Mouse (Mus musculus): ENCODE results near the gene Cic. TPM values are rescaled to one million over a fixed set of nuclear protein-coding genes. Genes with fewer than 3 reads are reported as not detected.

Gene Cic
- polyA plus RNA-seq, 1 experiment from 2014 or later, result 46.3 TPM

DNA sequence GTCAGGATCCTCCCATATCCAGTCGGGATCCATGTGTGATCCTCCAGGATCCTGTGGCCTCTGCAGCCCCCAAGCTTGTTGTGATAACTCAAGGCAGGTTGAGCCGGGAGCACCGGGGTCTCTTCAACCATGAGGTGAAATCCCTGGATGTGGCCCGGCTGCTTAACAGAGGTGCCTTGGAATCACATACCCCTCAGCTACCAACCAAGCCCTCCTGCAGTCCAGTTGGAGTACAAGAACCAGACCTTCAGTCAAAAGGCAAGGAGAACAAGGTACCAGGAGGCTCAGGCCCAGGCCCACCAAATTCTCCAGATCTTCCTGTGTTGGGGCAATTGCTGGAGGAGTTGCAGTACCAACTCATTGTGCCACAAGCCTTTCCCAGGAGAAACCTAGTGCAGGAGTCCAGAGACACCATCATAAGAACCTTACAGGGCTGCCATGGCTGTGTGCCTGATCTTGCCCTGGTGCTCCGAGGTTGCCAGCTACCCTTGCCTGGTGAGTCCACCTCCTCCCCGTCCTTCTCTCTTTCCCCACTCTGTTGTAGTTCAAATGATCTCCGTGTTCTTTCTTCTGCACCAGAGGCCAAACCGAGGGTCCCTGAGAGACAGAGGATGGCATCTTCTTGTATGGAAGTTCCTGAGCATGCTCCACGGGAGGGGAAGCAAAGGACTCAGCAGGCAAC lies 35.6 kb downstream of the Cic start:
- ATAC-seq (ENCODE audit: insufficient number of reproducible peaks, low FRiP score, low TSS enrichment, low read depth), result no peak
- no peak overlapping the region for H3K27ac ChIP-seq (replicated peaks)
- WGBS, result 70% methylated on average over 9 of the region's 9 CpGs
- no peak overlapping the region for H3K4me3 ChIP-seq (replicated peaks)
- no peak overlapping the region for H3K9ac ChIP-seq
- H3K36me3 ChIP-seq, result no peaks in the 10 kb centered on the region
- H3K4me1 ChIP-seq, result peaks cover 15% of the 10 kb centered on the region
- H3K9me3 ChIP-seq (replicated peaks), result no peaks in the 10 kb centered on the region
- H3K4me2 ChIP-seq (replicated peaks), result no peak overlapping the region
- peaks cover 22% of the 10 kb centered on the region for H3K27me3 ChIP-seq

GRCm38 (mm10) chr7:25303685-25304006 lies 36.1 kb downstream of the Cic start:
- 88% methylated on average over 3 of the region's 3 CpGs for WGBS
- H3K27ac ChIP-seq (replicated peaks), result no peak overlapping the region
- no peaks in the 10 kb centered on the region for H3K9me3 ChIP-seq (replicated peaks)
- H3K9ac ChIP-seq, result no peak overlapping the region
- no peaks in the 10 kb centered on the region for H3K36me3 ChIP-seq
- no peak overlapping the region for H3K4me2 ChIP-seq (replicated peaks)
- no peak for ATAC-seq (ENCODE audit: insufficient number of reproducible peaks, low FRiP score, low TSS enrichment, low read depth)
- H3K4me1 ChIP-seq, result peaks cover 10% of the 10 kb centered on the region
- no peak overlapping the region for H3K4me3 ChIP-seq (replicated peaks)
- peaks cover 26% of the 10 kb centered on the region for H3K27me3 ChIP-seq

DNA sequence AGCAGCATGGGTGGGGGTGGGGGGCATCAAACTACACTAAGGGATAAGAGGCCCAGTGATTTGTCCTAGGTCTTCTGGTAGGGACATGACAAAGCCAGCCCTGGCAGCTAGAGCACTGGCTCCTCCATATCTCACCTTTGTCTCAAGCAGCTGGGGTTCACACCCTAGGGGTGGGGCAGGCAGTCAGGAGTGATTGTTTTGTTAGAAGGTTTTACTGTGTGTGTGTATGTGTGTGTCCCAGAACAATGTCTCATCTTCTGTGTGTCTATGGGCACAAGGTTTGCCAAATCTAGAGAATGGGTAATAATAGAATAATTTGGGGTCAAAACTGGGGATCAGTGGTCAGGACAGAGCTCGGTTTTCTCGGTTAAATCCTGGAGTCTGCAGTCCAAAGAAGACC lies 38.0 kb downstream of the Cic start:
- Histone ChIP-seq H3K36me3 (no peaks in the 10 kb centered on the region), H3K9me3 (replicated peaks) (no peaks in the 10 kb centered on the region), H3K9ac (no peak overlapping the region), H3K4me2 (replicated peaks) (peak overlapping the region; percentile 93), H3K27ac (replicated peaks) (no peak overlapping the region), H3K4me3 (replicated peaks) (peak overlapping the region; percentile 52), H3K4me1 (peaks cover 10% of the 10 kb centered on the region), H3K27me3 (peaks cover 33% of the 10 kb centered on the region)
- 0% methylated on average over 2 of the region's 2 CpGs for WGBS
- no peak for ATAC-seq (ENCODE audit: insufficient number of reproducible peaks, low FRiP score, low TSS enrichment, low read depth)

GRCm38 (mm10) chr7:25305956-25306613 lies 38.6 kb downstream of the Cic start, which contains the start of gene Tmem145:
TSS of gene Tmem145 (plus strand) at chr7:25306106.
- no peak within 1 kb of the TSS for H3K27ac ChIP-seq (replicated peaks)
- H3K9me3 ChIP-seq (replicated peaks), result no peaks in the 10 kb centered on the region
- H3K27me3 ChIP-seq, result peaks cover 36% of the 10 kb centered on the region
- ATAC-seq (ENCODE audit: insufficient number of reproducible peaks, low FRiP score, low TSS enrichment, low read depth), result peak; percentile 55; the same call in 1 of the 2 replicates
- no peaks in the 10 kb centered on the region for H3K36me3 ChIP-seq
- peak within 1 kb of the TSS; percentile 93 for H3K4me2 ChIP-seq (replicated peaks)
- peaks cover 10% of the 10 kb centered on the region for H3K4me1 ChIP-seq
- WGBS, result under 1% methylated on average over 47 of the region's 47 CpGs
- peak within 1 kb of the TSS; percentile 52 for H3K4me3 ChIP-seq (replicated peaks)
- H3K9ac ChIP-seq, result no peak within 1 kb of the TSS

DNA sequence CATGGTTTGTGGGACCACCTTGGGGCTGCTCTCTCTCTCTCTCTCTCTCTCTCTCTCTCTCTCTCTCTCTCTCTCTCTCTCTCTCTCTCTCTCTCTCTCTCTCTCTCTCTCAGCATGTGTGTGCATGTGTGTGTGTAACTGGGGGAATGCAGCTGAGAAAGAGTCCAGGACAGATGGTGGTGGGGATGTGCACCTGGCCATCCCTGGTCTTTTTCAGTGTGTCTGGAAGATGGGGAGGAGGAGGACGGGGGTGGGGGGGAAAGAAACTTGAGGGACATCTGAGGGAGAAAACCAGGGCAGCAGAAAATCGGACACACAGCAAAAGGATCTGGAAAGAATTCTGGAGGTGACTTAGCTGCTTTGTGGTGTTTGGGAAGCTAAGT lies 39.1 kb downstream of the Cic start:
- 44% methylated on average over 2 of the region's 2 CpGs for WGBS
- Histone ChIP-seq H3K27ac (replicated peaks) (no peak overlapping the region), H3K27me3 (peaks cover 41% of the 10 kb centered on the region), H3K36me3 (no peaks in the 10 kb centered on the region), H3K9ac (no peak overlapping the region), H3K4me2 (replicated peaks) (no peak overlapping the region), H3K4me1 (peaks cover 10% of the 10 kb centered on the region), H3K4me3 (replicated peaks) (no peak overlapping the region), H3K9me3 (replicated peaks) (no peaks in the 10 kb centered on the region)
- ATAC-seq (ENCODE audit: insufficient number of reproducible peaks, low FRiP score, low TSS enrichment, low read depth), result no peak

DNA sequence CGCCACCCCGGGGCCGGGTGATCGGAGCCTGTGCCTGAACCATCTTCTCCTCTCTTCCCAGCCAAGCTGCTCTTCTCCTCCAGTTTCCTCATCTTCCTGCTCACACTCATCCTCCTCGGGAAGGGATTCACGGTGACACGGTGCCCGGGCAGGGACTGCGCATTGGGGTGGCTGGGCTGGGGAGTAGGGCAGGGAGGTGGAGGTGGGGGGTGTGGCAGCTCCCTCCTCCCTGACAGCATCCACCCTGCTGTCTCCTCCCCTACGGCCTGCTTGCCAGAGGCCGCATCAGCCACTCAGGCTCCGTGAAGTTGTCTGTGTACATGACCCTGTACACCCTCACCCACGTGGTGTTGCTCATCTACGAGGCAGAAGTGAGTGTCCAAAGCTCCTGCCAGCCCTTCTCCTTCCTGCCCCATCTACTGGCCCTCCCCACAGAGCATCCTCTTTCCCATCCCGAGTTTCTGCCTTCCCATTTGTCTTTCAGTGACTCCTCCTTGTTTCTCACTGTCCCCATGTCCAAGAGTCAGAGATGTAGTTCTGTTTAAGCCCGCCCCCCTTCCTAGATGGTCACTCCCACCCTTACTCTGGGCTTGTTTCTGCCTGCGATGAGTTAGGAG lies 41.3 kb downstream of the Cic start:
- 53% methylated on average over 17 of the region's 17 CpGs for WGBS
- Histone ChIP-seq H3K4me1 (peaks cover 10% of the 10 kb centered on the region), H3K27me3 (peaks cover 61% of the 10 kb centered on the region), H3K9me3 (replicated peaks) (no peaks in the 10 kb centered on the region), H3K27ac (replicated peaks) (no peak overlapping the region), H3K36me3 (no peaks in the 10 kb centered on the region), H3K9ac (no peak overlapping the region), H3K4me3 (replicated peaks) (no peak overlapping the region), H3K4me2 (replicated peaks) (no peak overlapping the region)
- no peak for ATAC-seq (ENCODE audit: insufficient number of reproducible peaks, low FRiP score, low TSS enrichment, low read depth)

GRCm38 (mm10) chr7:25309425-25309824 lies 41.9 kb downstream of the Cic start:
- WGBS, result 83% methylated on average over 9 of the region's 9 CpGs
- H3K4me2 ChIP-seq (replicated peaks), result no peak overlapping the region
- no peaks in the 10 kb centered on the region for H3K36me3 ChIP-seq
- ATAC-seq (ENCODE audit: insufficient number of reproducible peaks, low FRiP score, low TSS enrichment, low read depth), result no peak
- H3K27ac ChIP-seq (replicated peaks), result no peak overlapping the region
- H3K4me1 ChIP-seq, result peaks cover 11% of the 10 kb centered on the region
- peaks cover 67% of the 10 kb centered on the region for H3K27me3 ChIP-seq
- no peak overlapping the region for H3K9ac ChIP-seq
- H3K9me3 ChIP-seq (replicated peaks), result no peaks in the 10 kb centered on the region
- H3K4me3 ChIP-seq (replicated peaks), result no peak overlapping the region

- Histone ChIP-seq H3K4me1 (peaks cover 20% of the 10 kb centered on the region), H3K4me3 (replicated peaks) (no peak overlapping the region), H3K4me2 (replicated peaks) (no peak overlapping the region), H3K9ac (no peak overlapping the region), H3K27me3 (peaks cover 76% of the 10 kb centered on the region), H3K36me3 (no peaks in the 10 kb centered on the region), H3K9me3 (replicated peaks) (no peaks in the 10 kb centered on the region), H3K27ac (replicated peaks) (no peak overlapping the region)
- WGBS, result 76% methylated on average over 11 of the region's 11 CpGs
- ATAC-seq (ENCODE audit: insufficient number of reproducible peaks, low FRiP score, low TSS enrichment, low read depth), result no peak
These were observed 43.7 kb downstream of the Cic start for GRCm38 (mm10) chr7:25311193-25311592.

GRCm38 (mm10) chr7:25313325-25313724 lies 45.8 kb downstream of the Cic start:
- H3K4me3 ChIP-seq (replicated peaks), result no peak overlapping the region
- H3K27ac ChIP-seq (replicated peaks), result no peak overlapping the region
- no peak for ATAC-seq (ENCODE audit: insufficient number of reproducible peaks, low FRiP score, low TSS enrichment, low read depth)
- H3K27me3 ChIP-seq, result peaks cover 59% of the 10 kb centered on the region
- WGBS, result 39% methylated on average over 7 of the region's 7 CpGs
- no peaks in the 10 kb centered on the region for H3K9me3 ChIP-seq (replicated peaks)
- H3K4me1 ChIP-seq, result peaks cover 31% of the 10 kb centered on the region
- no peak overlapping the region for H3K9ac ChIP-seq
- no peaks in the 10 kb centered on the region for H3K36me3 ChIP-seq
- H3K4me2 ChIP-seq (replicated peaks), result no peak overlapping the region

DNA sequence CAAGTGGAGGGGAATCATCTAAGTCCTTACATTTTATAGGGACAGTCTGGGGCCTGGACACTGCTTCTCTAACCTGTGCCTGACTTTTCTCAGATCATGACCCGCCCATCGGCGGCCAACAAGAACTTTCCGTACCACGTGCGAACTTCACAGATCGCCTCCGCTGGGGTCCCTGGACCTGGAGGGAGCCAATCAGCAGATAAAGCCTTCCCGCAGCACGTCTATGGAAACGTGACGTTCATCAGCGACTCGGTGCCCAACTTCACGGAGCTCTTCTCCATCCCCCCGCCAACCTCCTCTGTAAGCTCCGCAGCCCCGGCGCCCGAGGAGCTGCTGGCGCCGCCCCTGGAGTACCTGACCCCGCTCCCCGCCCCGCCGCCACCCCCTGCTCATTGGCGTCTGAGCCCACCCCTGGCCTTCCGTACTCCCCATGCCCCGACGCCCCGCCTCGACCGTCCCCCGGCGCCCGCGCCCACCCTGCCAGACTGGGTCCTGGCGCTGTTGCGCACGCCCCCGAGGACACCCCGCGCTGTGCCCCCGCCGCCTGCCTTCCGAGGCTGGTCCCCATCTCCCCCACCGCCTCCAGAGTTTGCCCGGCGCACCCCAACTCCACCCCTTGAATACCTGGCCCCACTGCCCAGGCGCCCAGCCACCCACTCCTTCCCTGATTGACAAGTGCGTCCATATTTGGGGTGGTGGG lies 47.3 kb downstream of the Cic start:
- H3K27me3 ChIP-seq, result peaks cover 49% of the 10 kb centered on the region
- 2% methylated on average over 41 of the region's 51 CpGs for WGBS
- ATAC-seq (ENCODE audit: insufficient number of reproducible peaks, low FRiP score, low TSS enrichment, low read depth), result no peak
- peak overlapping the region; percentile 26; the same call in 1 of the 2 replicates for H3K9ac ChIP-seq
- peaks cover 35% of the 10 kb centered on the region for H3K4me1 ChIP-seq
- no peaks in the 10 kb centered on the region for H3K36me3 ChIP-seq
- H3K4me2 ChIP-seq (replicated peaks), result peak overlapping the region; percentile 96
- no peaks in the 10 kb centered on the region for H3K9me3 ChIP-seq (replicated peaks)
- no peak overlapping the region for H3K27ac ChIP-seq (replicated peaks)
- H3K4me3 ChIP-seq (replicated peaks), result peak overlapping the region; percentile 53

Data from embryonic facial prominence, embryonic 15.5 days (tissue).